ENCODE assay signal across 15 mouse cellular contexts in genomic region chr14:25543927-25544326, GRCm38 (mm10).
"Had no signal": no experiment of that assay in that cellular context is flagged by ENCODE, and none has a peak within 500 bp of the region (broad histone marks: within the 10 kb centered on the region; RNA-seq: fewer than 3 reads in every experiment).

No protein-coding gene starts in this region.

- H3K9ac ChIP-seq: neural tube, embryonic 15.5 days; stomach, embryonic 15.5 days had no signal

- H3K27me3 ChIP-seq: neural tube, embryonic 15.5 days; stomach, embryonic 15.5 days had no signal

- H3K27ac ChIP-seq: neural tube, embryonic 15.5 days; stomach, embryonic 15.5 days; stomach, postnatal 0 days had no signal

- H3K9me3 ChIP-seq: neural tube, embryonic 15.5 days; stomach, embryonic 15.5 days had no signal

- H3K4me3 ChIP-seq: neural tube, embryonic 15.5 days; stomach, embryonic 15.5 days had no signal

- DNase-seq: retina, postnatal 1 day; right cerebral cortex, adult 18-20 months; right cerebral cortex, postnatal 14 days; right cerebral cortex, postnatal 25 days; right cerebral cortex, postnatal 4 days; spleen, adult 18-20 months; thymus, adult 18-20 months; thymus, adult 2 months; thymus, postnatal 14 days; thymus, postnatal 25 days; thymus, postnatal 36 days; thymus, postnatal 4 days had no signal

- H3K4me2 ChIP-seq: neural tube, embryonic 15.5 days; stomach, embryonic 15.5 days had no signal
